In the genomic region with DNA sequence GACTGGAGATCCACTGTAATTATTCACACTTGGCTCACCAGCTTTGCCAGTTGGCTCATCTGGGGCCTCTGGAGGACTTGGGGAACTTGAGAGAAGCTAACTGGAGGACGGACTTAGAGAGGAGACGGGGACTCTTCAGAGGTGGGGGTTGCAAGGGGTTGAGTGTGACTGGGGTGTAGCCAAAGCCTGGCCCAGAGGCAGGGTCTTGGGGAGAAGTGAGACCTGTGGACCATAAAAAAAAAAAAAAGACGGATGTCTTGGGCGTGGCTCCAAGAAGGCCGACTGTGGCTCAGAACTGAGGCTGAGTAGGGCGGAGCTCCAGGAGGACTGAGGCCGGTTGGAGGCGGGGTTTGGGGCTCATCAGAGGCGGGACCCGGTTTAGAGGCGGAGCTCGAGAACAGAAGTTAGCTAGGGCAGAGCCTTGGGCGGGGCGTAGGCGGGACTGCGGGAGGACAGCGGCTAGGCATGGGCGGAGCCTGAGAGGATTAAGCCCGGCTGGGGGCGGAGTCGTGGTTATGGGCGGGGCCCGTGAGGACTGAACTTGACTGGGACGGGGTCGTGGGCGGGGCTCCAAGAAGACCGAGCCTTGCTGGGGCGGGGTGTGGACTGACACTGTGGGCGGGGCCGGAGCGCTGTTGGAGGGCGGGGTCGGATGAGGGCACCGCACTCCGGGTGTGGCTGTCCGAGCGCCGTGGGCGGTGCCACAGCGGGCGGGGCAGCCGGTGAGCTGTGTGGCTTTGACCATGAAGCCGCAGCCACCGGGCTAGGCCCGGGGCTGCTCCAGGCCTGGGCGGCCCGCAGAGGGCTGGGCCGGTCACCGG, we compare ENCODE assay signal across 7 mouse cellular contexts. TPM values are rescaled to one million over a fixed set of nuclear protein-coding genes. Genes with fewer than 3 reads are reported as not detected.
DNase-seq lines count a peak whose midpoint lies in the region; ATAC-seq lines count a peak whose summit lies in the region.

A gene (plus strand): TSS at position 638 of the 821 bp plus-strand sequence.

- peak; percentile 94 for ATAC-seq in intestine, embryonic 15.5 days

- peak; percentile 99 for DNase-seq in adrenal gland, adult 2 months
- peak; percentile 90 for DNase-seq in embryo, embryonic 11.5 days (ENCODE audit: low read depth, low spot score)
- peak; percentile 97 to 98 for DNase-seq in gastrocnemius, postnatal 36 days
- peak; percentile 91 to 97 for DNase-seq in left cerebral cortex, postnatal 25 days (ENCODE audit: low spot score in 2 of 2)
- DNase-seq in midbrain, embryonic 10.5 days (ENCODE audit: low spot score): peak; percentile 99
- DNase-seq in right cerebral cortex, postnatal 4 days: peak; percentile 86

- H3K9me3 ChIP-seq in intestine, embryonic 15.5 days: no peaks in the 10 kb centered on the region
- no peaks in the 10 kb centered on the region for H3K9me3 ChIP-seq in midbrain, embryonic 10.5 days (replicated peaks)

- H3K4me1 ChIP-seq in intestine, embryonic 15.5 days (replicated peaks): peaks cover 9% of the 10 kb centered on the region
- peaks cover 32% of the 10 kb centered on the region for H3K4me1 ChIP-seq in midbrain, embryonic 10.5 days

- H3K36me3 ChIP-seq in intestine, embryonic 15.5 days: no peaks in the 10 kb centered on the region
- no peaks in the 10 kb centered on the region for H3K36me3 ChIP-seq in midbrain, embryonic 10.5 days

- intact Hi-C loops in gastrocnemius, postnatal 36 days (cut with DNase I): no loop called here
- intact Hi-C loops in left cerebral cortex, postnatal 25 days (cut with DNase I): no loop called here

- peak within 1 kb of the TSS; percentile 99 for H3K4me2 ChIP-seq in intestine, embryonic 15.5 days (replicated peaks)

- peaks cover 3% of the 10 kb centered on the region for H3K27me3 ChIP-seq in intestine, embryonic 15.5 days (replicated peaks)
- H3K27me3 ChIP-seq in midbrain, embryonic 10.5 days (ENCODE audit: low read depth, poor library complexity, severe bottlenecking): peaks cover 52% of the 10 kb centered on the region

- peak within 1 kb of the TSS; percentile 61 for H3K4me3 ChIP-seq in intestine, embryonic 15.5 days (replicated peaks)
- peak within 1 kb of the TSS; percentile 69 for H3K4me3 ChIP-seq in midbrain, embryonic 10.5 days

- WGBS in intestine, embryonic 15.5 days: 2% methylated on average over 45 of the region's 49 CpGs
- WGBS in midbrain, embryonic 10.5 days: 2% methylated on average over 49 of the region's 49 CpGs

- H3K27ac ChIP-seq in intestine, embryonic 15.5 days: 0 out of 2 replicates have a peak within 1 kb of the TSS, but pooled peaks have one; percentile 27
- H3K27ac ChIP-seq in midbrain, embryonic 10.5 days (replicated peaks): peak within 1 kb of the TSS; percentile 77

- peak within 1 kb of the TSS; percentile 46 for H3K9ac ChIP-seq in intestine, embryonic 15.5 days

RNA-seq across cellular contexts. Expression of the gene that starts here (rescaled TPM):
- 10 to 100 TPM; 36.0 to 42.7 TPM for total RNA-seq in adrenal gland, adult 2 months (2021)
- polyA plus RNA-seq in adrenal gland, adult 2 months (2012; rRNA removed): 31.1 and 34.0 TPM in 2 replicates
- total RNA-seq in gastrocnemius, postnatal 36 days (2021): 10 to 100 TPM; 16.3 to 23.4 TPM
- 13.9 TPM in 2 replicates for polyA plus RNA-seq in intestine, embryonic 15.5 days (2015; fragmentation: Nextera tagmentation; extraction: Ambion mirVana)
- total RNA-seq in left cerebral cortex, postnatal 25 days (2021): 10 to 100 TPM; 69.3 to 79.1 TPM
- polyA plus RNA-seq in midbrain, embryonic 10.5 days (2016; fragmentation: Nextera tagmentation; extraction: Ambion mirVana): 12.9 and 20.6 TPM in 2 replicates

Comparison
In these comparisons a context has a peak if more than half of its experiments do, and no peak if none do; other contexts are left out.
1. Peak in every context shown above with its lines: DNase-seq, ATAC-seq, H3K4me3 ChIP-seq and H3K27ac ChIP-seq.